ENCODE assay signal across 8 mouse cellular contexts in the genomic region with DNA sequence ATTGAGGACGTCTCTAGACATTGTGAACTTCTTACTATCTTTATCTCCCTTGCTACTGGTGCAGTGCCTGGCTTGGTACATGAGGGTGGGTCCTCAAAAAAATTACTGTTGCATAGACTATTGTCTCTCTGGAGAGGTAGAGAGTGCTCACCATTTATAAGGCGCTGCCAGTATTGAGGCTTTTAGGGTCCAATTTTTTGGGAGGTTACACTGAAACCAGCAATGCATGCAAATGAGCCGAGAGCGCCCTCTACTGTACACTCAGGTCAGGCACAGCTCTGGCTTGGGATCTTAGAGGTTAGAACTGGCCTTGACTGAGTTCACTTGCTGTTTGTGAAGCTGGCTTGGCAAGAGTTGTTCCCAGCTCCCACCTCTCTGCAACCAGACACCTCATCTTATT. TPM values are rescaled to one million over a fixed set of nuclear protein-coding genes. Genes with fewer than 3 reads are reported as not detected.
DNase-seq lines count a peak whose midpoint lies in the region; ATAC-seq and TF ChIP-seq lines count a peak whose summit lies in the region.

No protein-coding gene starts in this region.

- no peak overlapping the region for H3K4me2 ChIP-seq in intestine, embryonic 14.5 days (ENCODE audit: low read length)

- WGBS in heart, adult 2 months, result 8% methylated on average over 4 of the region's 4 CpGs
- WGBS in heart, embryonic 10.5 days, result 16% methylated on average over 4 of the region's 4 CpGs
- WGBS in intestine, embryonic 14.5 days, result 21% methylated on average over 4 of the region's 4 CpGs
- WGBS in limb, embryonic 10.5 days, result 17% methylated on average over 4 of the region's 4 CpGs

- no peak overlapping the region for H3K9ac ChIP-seq in heart, adult 2 months (ENCODE audit: low read depth, low read length)
- H3K9ac ChIP-seq in intestine, embryonic 14.5 days (ENCODE audit: low read length), result no peak overlapping the region

- H3K36me3 ChIP-seq in heart, adult 2 months (ENCODE audit: control insufficient read depth, insufficient read depth, low read length), result no peaks in the 10 kb centered on the region
- H3K36me3 ChIP-seq in heart, embryonic 10.5 days, result no peaks in the 10 kb centered on the region
- no peaks in the 10 kb centered on the region for H3K36me3 ChIP-seq in intestine, embryonic 14.5 days (ENCODE audit: control insufficient read depth, insufficient read depth, low read length)
- no peaks in the 10 kb centered on the region for H3K36me3 ChIP-seq in limb, embryonic 10.5 days
- no peaks in the 10 kb centered on the region for H3K36me3 ChIP-seq in splenic B cell, adult 2 months (ENCODE audit: control insufficient read depth, insufficient read depth, low read length, poor library complexity, severe bottlenecking)

- TF ChIP-seq CTCF in heart, adult 2 months (IDR thresholded peaks at IDR 0.05), result peak; percentile 95

- intact Hi-C loops in heart, adult 2 months (cut with DNase I), result loop anchor here (5.0 kb wide), 1 partner anchor 227 kb away; no protein-coding TSS in a partner anchor

- H3K27me3 ChIP-seq in heart, adult 2 months (ENCODE audit: control insufficient read depth, insufficient read depth, low read length), result no peaks in the 10 kb centered on the region; the same call in 1 of the 2 replicates
- H3K27me3 ChIP-seq in heart, embryonic 10.5 days (ENCODE audit: insufficient read depth, poor library complexity, severe bottlenecking), result peaks cover 63% of the 10 kb centered on the region
- no peaks in the 10 kb centered on the region for H3K27me3 ChIP-seq in intestine, embryonic 14.5 days (replicated peaks; ENCODE audit: control insufficient read depth, insufficient read depth, low read length)
- H3K27me3 ChIP-seq in limb, embryonic 10.5 days (ENCODE audit: low read depth, poor library complexity, severe bottlenecking), result peaks cover 53% of the 10 kb centered on the region
- no peaks in the 10 kb centered on the region for H3K27me3 ChIP-seq in splenic B cell, adult 2 months (ENCODE audit: control insufficient read depth, insufficient read depth, low read length, poor library complexity, severe bottlenecking)

- DNase-seq in heart, adult 2 months, result peak; percentile 50 to 52
- DNase-seq in heart, embryonic 10.5 days (ENCODE audit: low spot score), result no peak
- DNase-seq in cerebellum, adult 9-10 months, result peak; percentile 91
- DNase-seq in forelimb bud, embryonic 11.5 days (ENCODE audit: low read depth, low spot score), result peak; percentile 79
- DNase-seq in intestine, embryonic 14.5 days (ENCODE audit: low spot score), result peak; percentile 86
- peak; percentile 85 for DNase-seq in limb, embryonic 10.5 days (ENCODE audit: low spot score)
- DNase-seq in neural tube, embryonic 10.5 days (ENCODE audit: extremely low spot score, low spot score), result peak; percentile 75
- peak; percentile 80 for DNase-seq in splenic B cell, adult 2 months (ENCODE audit: low read depth, low spot score)

- no peaks in the 10 kb centered on the region for H3K9me3 ChIP-seq in heart, embryonic 10.5 days
- H3K9me3 ChIP-seq in intestine, embryonic 14.5 days (ENCODE audit: control insufficient read depth, low read length), result no peaks in the 10 kb centered on the region
- no peaks in the 10 kb centered on the region for H3K9me3 ChIP-seq in limb, embryonic 10.5 days (replicated peaks)

- ATAC-seq in intestine, embryonic 14.5 days (replicated peaks; ENCODE audit: low FRiP score, low TSS enrichment, low read depth), result no peak

- no peaks in the 10 kb centered on the region for H3K79me2 ChIP-seq in heart, adult 2 months (replicated peaks; ENCODE audit: control insufficient read depth, insufficient read depth, low read length)

- TF ChIP-seq POLR2A in heart, adult 2 months (IDR thresholded peaks at IDR 0.05; ENCODE audit: insufficient read depth, low read depth, low read length), result no peak

- no peak overlapping the region for H3K4me3 ChIP-seq in heart, adult 2 months
- no peak overlapping the region for H3K4me3 ChIP-seq in heart, embryonic 10.5 days
- no peak overlapping the region for H3K4me3 ChIP-seq in intestine, embryonic 14.5 days (ENCODE audit: low read depth, low read length)
- no peak overlapping the region for H3K4me3 ChIP-seq in limb, embryonic 10.5 days

- 0 out of 2 replicates have a peak, but pooled peaks have one; percentile 46 for TF ChIP-seq EP300 in heart, adult 2 months (IDR thresholded peaks at IDR 0.05; ENCODE audit: insufficient read depth, low read depth, low read length)

- no peaks in the 10 kb centered on the region for H3K4me1 ChIP-seq in heart, adult 2 months (ENCODE audit: control insufficient read depth, insufficient read depth, low read length)
- H3K4me1 ChIP-seq in heart, embryonic 10.5 days, result peaks cover 5% of the 10 kb centered on the region
- no peaks in the 10 kb centered on the region for H3K4me1 ChIP-seq in intestine, embryonic 14.5 days (replicated peaks; ENCODE audit: control insufficient read depth, insufficient read depth, low read length)
- 0 out of 2 replicates have a peak, but pooled peaks cover 5% of the 10 kb centered on the region for H3K4me1 ChIP-seq in limb, embryonic 10.5 days

- H3K27ac ChIP-seq in heart, adult 2 months, result no peak overlapping the region
- H3K27ac ChIP-seq in heart, embryonic 10.5 days, result no peak overlapping the region
- no peak overlapping the region for H3K27ac ChIP-seq in intestine, embryonic 14.5 days (ENCODE audit: low read depth)
- H3K27ac ChIP-seq in limb, embryonic 10.5 days, result no peak overlapping the region

RNA-seq across cellular contexts. Expression of a gene that starts 51.5 kb away (rescaled TPM):
- total RNA-seq in heart, adult 2 months (2021), result 1 to 10 TPM; 3.5 to 3.8 TPM
- polyA plus RNA-seq in heart, adult 2 months (2012; rRNA removed), result 4.4 and 7.6 TPM in 2 replicates
- 0.14 and 0.67 TPM in 2 replicates for polyA plus RNA-seq in heart, embryonic 10.5 days (2016; fragmentation: Nextera tagmentation; extraction: Ambion mirVana)
- polyA plus RNA-seq in intestine, embryonic 14.5 days (2014; fragmentation: Nextera tagmentation; extraction: Ambion mirVana), result 0.32 and 1.2 TPM in 2 replicates
- polyA plus RNA-seq in limb, embryonic 10.5 days (2016; fragmentation: Nextera tagmentation; extraction: Ambion mirVana), result 0.94 and 1.3 TPM in 2 replicates
